Mouse (Mus musculus): ENCODE measurements around the gene Mdk. TPM values are rescaled to one million over a fixed set of nuclear protein-coding genes. Genes with fewer than 3 reads are reported as not detected.

Gene Mdk
- polyA plus RNA-seq, 1 experiment from 2014 or later, result 6.8 TPM

GRCm38 (mm10) chr2:91897968-91898367, 34.1 kb downstream of the Mdk start:
- Histone ChIP-seq H3K27me3 (ENCODE audit: insufficient read depth, low read length) (no peaks in the 10 kb centered on the region), H3K4me2 (ENCODE audit: low read depth, low read length) (no peak overlapping the region), H3K9ac (replicated peaks) (no peak overlapping the region), H3K4me1 (ENCODE audit: insufficient read depth) (no peaks in the 10 kb centered on the region), H3K4me3 (ENCODE audit: low read depth, low read length) (no peak overlapping the region), H3K9me3 (ENCODE audit: low read length) (no peaks in the 10 kb centered on the region), H3K27ac (ENCODE audit: low read depth) (no peak overlapping the region), H3K36me3 (replicated peaks; ENCODE audit: insufficient read depth, low read length) (peaks cover 23% of the 10 kb centered on the region)
- DNase-seq (no peak), ATAC-seq (peak; percentile 67)
- no peak for TF ChIP-seq EP300 (IDR thresholded peaks at IDR 0.05; ENCODE audit: low read depth)

DNA sequence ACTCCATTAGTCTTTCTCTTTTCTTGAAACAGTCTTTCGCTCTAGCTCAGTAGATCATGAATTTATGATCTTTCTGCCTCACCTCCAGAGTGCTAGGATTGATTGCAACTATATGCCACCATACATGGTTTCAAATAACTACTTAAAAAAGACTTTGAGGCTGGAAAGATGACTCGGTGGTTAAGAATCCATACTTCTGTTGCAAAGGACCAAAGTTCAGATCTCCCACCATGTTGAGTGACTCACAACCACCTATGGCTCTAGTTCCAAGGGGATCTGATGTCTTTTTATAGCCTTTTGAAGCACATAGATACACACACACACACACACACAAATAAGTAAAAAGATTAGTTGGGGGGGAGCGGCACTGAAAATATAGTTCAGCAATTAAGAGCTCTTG, 36.7 kb downstream of the Mdk start:
- Histone ChIP-seq H3K4me3 (ENCODE audit: low read depth, low read length) (no peak overlapping the region), H3K27me3 (ENCODE audit: insufficient read depth, low read length) (no peaks in the 10 kb centered on the region), H3K36me3 (replicated peaks; ENCODE audit: insufficient read depth, low read length) (peaks cover 14% of the 10 kb centered on the region; the same call in 1 of the 2 replicates), H3K9me3 (ENCODE audit: low read length) (no peaks in the 10 kb centered on the region), H3K4me2 (ENCODE audit: low read depth, low read length) (no peak overlapping the region), H3K9ac (replicated peaks) (no peak overlapping the region), H3K27ac (ENCODE audit: low read depth) (no peak overlapping the region), H3K4me1 (ENCODE audit: insufficient read depth) (no peaks in the 10 kb centered on the region)
- DNase-seq (no peak), ATAC-seq (no peak)
- TF ChIP-seq CTCF (IDR thresholded peaks at IDR 0.05; ENCODE audit: low read depth), result no peak
- TF ChIP-seq EP300 (IDR thresholded peaks at IDR 0.05; ENCODE audit: low read depth), result no peak
- 86% methylated on average over 3 of the region's 3 CpGs for WGBS (ENCODE audit: insufficient replicate concordance)

DNA sequence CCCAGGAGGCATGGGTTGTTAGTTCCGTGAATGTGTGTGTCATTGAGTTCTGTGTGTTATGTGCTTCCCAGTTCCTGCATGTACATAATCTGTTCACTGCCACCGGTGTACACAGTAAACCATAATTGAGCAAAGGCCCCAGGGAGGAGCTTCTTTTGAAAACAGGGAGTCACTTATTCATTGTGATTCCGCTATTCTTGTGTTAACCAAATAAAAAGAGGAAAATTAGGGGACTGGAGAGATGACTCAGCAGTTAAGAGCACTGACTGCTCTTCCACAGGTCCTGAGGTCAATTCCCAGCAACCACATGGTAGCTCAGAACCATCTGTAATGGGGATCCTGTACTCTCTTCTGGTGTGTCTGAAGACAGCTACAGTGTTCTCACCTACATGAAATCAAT, 37.4 kb downstream of the Mdk start:
- peaks cover 11% of the 10 kb centered on the region; the same call in 1 of the 2 replicates for H3K36me3 ChIP-seq (replicated peaks; ENCODE audit: insufficient read depth, low read length)
- no peak overlapping the region for H3K4me2 ChIP-seq (ENCODE audit: low read depth, low read length)
- ATAC-seq, result no peak
- H3K9ac ChIP-seq (replicated peaks), result no peak overlapping the region
- TF ChIP-seq EP300 (IDR thresholded peaks at IDR 0.05; ENCODE audit: low read depth) (no peak), CTCF (IDR thresholded peaks at IDR 0.05; ENCODE audit: low read depth) (no peak)
- no peak overlapping the region for H3K4me3 ChIP-seq (ENCODE audit: low read depth, low read length)
- DNase-seq, result no peak
- no peak overlapping the region for H3K27ac ChIP-seq (ENCODE audit: low read depth)
- H3K9me3 ChIP-seq (ENCODE audit: low read length), result no peaks in the 10 kb centered on the region
- H3K27me3 ChIP-seq (ENCODE audit: insufficient read depth, low read length), result no peaks in the 10 kb centered on the region
- H3K4me1 ChIP-seq (ENCODE audit: insufficient read depth), result no peaks in the 10 kb centered on the region
- 84% methylated on average over 3 of the region's 3 CpGs for WGBS (ENCODE audit: insufficient replicate concordance)

- no peak overlapping the region for H3K27ac ChIP-seq (ENCODE audit: low read depth)
- no peaks in the 10 kb centered on the region for H3K27me3 ChIP-seq (ENCODE audit: insufficient read depth, low read length)
- DNase-seq (no peak), ATAC-seq (no peak)
- no peak overlapping the region for H3K9ac ChIP-seq (replicated peaks)
- TF ChIP-seq CTCF (IDR thresholded peaks at IDR 0.05; ENCODE audit: low read depth) (no peak), EP300 (IDR thresholded peaks at IDR 0.05; ENCODE audit: low read depth) (no peak)
- WGBS (ENCODE audit: insufficient replicate concordance), result 76% methylated on average over 4 of the region's 4 CpGs
- peaks cover 13% of the 10 kb centered on the region for H3K36me3 ChIP-seq (replicated peaks; ENCODE audit: insufficient read depth, low read length)
- no peak overlapping the region for H3K4me3 ChIP-seq (ENCODE audit: low read depth, low read length)
- H3K9me3 ChIP-seq (ENCODE audit: low read length), result no peaks in the 10 kb centered on the region
- H3K4me2 ChIP-seq (ENCODE audit: low read depth, low read length), result no peak overlapping the region
- H3K4me1 ChIP-seq (ENCODE audit: insufficient read depth), result no peaks in the 10 kb centered on the region
Measured at GRCm38 (mm10) chr2:91884616-91885015, 47.5 kb downstream of the Mdk start.

- no peak overlapping the region for H3K4me2 ChIP-seq (ENCODE audit: low read depth, low read length)
- 73% methylated on average over 4 of the region's 4 CpGs for WGBS (ENCODE audit: insufficient replicate concordance)
- peaks cover 13% of the 10 kb centered on the region for H3K36me3 ChIP-seq (replicated peaks; ENCODE audit: insufficient read depth, low read length)
- DNase-seq, result no peak
- H3K9me3 ChIP-seq (ENCODE audit: low read length), result no peaks in the 10 kb centered on the region
- H3K9ac ChIP-seq (replicated peaks), result no peak overlapping the region
- no peak overlapping the region for H3K27ac ChIP-seq (ENCODE audit: low read depth)
- TF ChIP-seq EP300 (IDR thresholded peaks at IDR 0.05; ENCODE audit: low read depth) (no peak), CTCF (IDR thresholded peaks at IDR 0.05; ENCODE audit: low read depth) (no peak)
- H3K27me3 ChIP-seq (ENCODE audit: insufficient read depth, low read length), result no peaks in the 10 kb centered on the region
- H3K4me1 ChIP-seq (ENCODE audit: insufficient read depth), result no peaks in the 10 kb centered on the region
- no peak overlapping the region for H3K4me3 ChIP-seq (ENCODE audit: low read depth, low read length)
- no peak for ATAC-seq
Measured at GRCm38 (mm10) chr2:91883961-91884360, 48.1 kb downstream of the Mdk start.

Small RNA genes within 50 kb of the gene (microRNA-seq; reads per million reads assigned to microRNA genes)
- gene Mir6999, result not detected

Other genes with a start within 250 kb of the Mdk start
- 8.6 and 9.0 TPM in 2 replicates for gene Atg13, start 221.7 kb downstream of the Mdk start, polyA plus RNA-seq (2015; fragmentation: Nextera tagmentation; extraction: Ambion mirVana)
- gene Harbi1, start 221.4 kb downstream of the Mdk start, polyA plus RNA-seq (2015; fragmentation: Nextera tagmentation; extraction: Ambion mirVana), result 7.7 and 8.0 TPM in 2 replicates
- 3.2 and 3.5 TPM in 2 replicates for gene Ambra1, start 202.2 kb downstream of the Mdk start, polyA plus RNA-seq (2015; fragmentation: Nextera tagmentation; extraction: Ambion mirVana)
- not detected in 2 replicates for gene Chrm4, start 5.0 kb downstream of the Mdk start, polyA plus RNA-seq (2015; fragmentation: Nextera tagmentation; extraction: Ambion mirVana)
- 0.13 and 0.20 TPM in 2 replicates for gene Gm9821, start 13.4 kb upstream of the Mdk start, polyA plus RNA-seq (2015; fragmentation: Nextera tagmentation; extraction: Ambion mirVana)
- gene Dgkz, start 43.6 kb upstream of the Mdk start, polyA plus RNA-seq (2015; fragmentation: Nextera tagmentation; extraction: Ambion mirVana), result 13.9 and 15.9 TPM in 2 replicates
- gene Creb3l1, start 92.2 kb upstream of the Mdk start, polyA plus RNA-seq (2015; fragmentation: Nextera tagmentation; extraction: Ambion mirVana), result 0.63 TPM in 2 replicates
- 2.7 TPM in 2 replicates for gene Phf21a, start 160.8 kb upstream of the Mdk start, polyA plus RNA-seq (2015; fragmentation: Nextera tagmentation; extraction: Ambion mirVana)